ENCODE assay signal across 27 mouse cellular contexts in the genomic region with DNA sequence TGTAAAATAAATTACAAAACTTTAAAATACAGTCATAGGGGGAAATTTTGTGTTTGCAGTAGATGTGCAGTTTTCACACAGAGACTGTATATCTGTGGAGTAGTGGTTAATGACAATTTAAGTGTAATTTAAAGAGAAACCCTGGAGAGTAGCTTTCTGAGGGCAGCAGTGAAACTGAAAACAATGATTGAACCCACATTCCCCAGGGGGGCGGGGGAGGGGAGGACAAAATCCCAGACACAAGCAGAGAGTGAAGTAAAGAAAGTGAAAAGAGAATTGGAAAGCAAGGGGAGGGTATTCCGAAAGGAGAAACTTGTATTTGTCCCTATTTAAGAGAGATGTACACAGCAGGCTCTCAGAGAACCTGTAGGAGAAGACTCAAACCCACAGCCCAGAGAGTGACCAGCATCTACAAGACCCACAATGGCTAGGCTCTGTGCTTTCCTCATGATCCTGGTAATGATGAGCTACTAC. TPM values are rescaled to one million over a fixed set of nuclear protein-coding genes. Genes with fewer than 3 reads are reported as not detected.
DNase-seq lines count a peak whose midpoint lies in the region; ATAC-seq and TF ChIP-seq lines count a peak whose summit lies in the region.
"Had no signal": no experiment of that assay in that cellular context is flagged by ENCODE, and none has a peak within 500 bp of the region (broad histone marks: within the 10 kb centered on the region; RNA-seq: fewer than 3 reads in every experiment).

A gene (plus strand): TSS at position 424 of the 474 bp plus-strand sequence.

- no peak within 1 kb of the TSS for H3K27ac ChIP-seq in CH12.LX (ENCODE audit: insufficient read depth, low read depth)

- H3K4me2 ChIP-seq in CH12.LX (ENCODE audit: insufficient read depth, low read depth, poor library complexity, severe bottlenecking), result no peak within 1 kb of the TSS

- no peaks in the 10 kb centered on the region for H3K79me2 ChIP-seq in CH12.LX (replicated peaks; ENCODE audit: control insufficient read depth, extremely low read depth, insufficient read depth, poor library complexity, severe bottlenecking)

- dilution Hi-C loops in CH12.LX (cut with MboI; ENCODE audit: extremely low pct_ligation_motif_present, extremely low pct_unique_long_range_greater_than_20kb, low sequenced_read_pairs), result no loop called here

- in situ Hi-C loops in CH12.LX (cut with MboI; ENCODE audit: low pct_ligation_motif_present, low pct_unique_long_range_greater_than_20kb, low sequenced_read_pairs), result no loop called here

- no peaks in the 10 kb centered on the region for H3K9me3 ChIP-seq in CH12.LX (replicated peaks; ENCODE audit: low read length)
- H3K9me3 ChIP-seq: G1E had no signal

- no peak within 1 kb of the TSS for H3K9ac ChIP-seq in CH12.LX (ENCODE audit: insufficient read depth, low read depth)

- ATAC-seq in megakaryocyte-erythroid progenitor cell, adult 5-6 weeks (replicated peaks; ENCODE audit: low FRiP score, low TSS enrichment, poor library complexity, severe bottlenecking), result no peak
- ATAC-seq: activated CD4-positive, CD25-positive, alpha-beta regulatory T cell, adult 4 months; CD4-positive, CD25-positive, alpha-beta regulatory T cell, adult 4 months; Patski had no signal

- peak; percentile 24 to 44 for DNase-seq in B cell, adult 2 months
- DNase-seq in CH12.LX (ENCODE audit: extremely low read depth), result no peak
- DNase-seq in splenic B cell, adult 2 months (ENCODE audit: low read depth, low spot score), result peak; percentile 41
- DNase-seq in right cerebral cortex, postnatal 14 days, result no peak
- no peak for DNase-seq in heart, postnatal 36 days
- DNase-seq: adrenal gland, adult 2 months; adrenal gland, adult 8-10 months; adrenal gland, postnatal 10 days; adrenal gland, postnatal 14 days; adrenal gland, postnatal 25 days; adrenal gland, postnatal 36 days; cerebellum, adult 11 months; cerebellum, adult 11-12 months; cerebellum, adult 18-20 months; cerebellum, adult 2 months; cerebellum, adult 8-10 months had no signal

- TF ChIP-seq EP300 in CH12.LX (IDR thresholded peaks at IDR 0.05; ENCODE audit: low read length), result 0 out of 2 replicates have a peak, but pooled peaks have one; percentile 24

- intact Hi-C loops in heart, postnatal 36 days (cut with DNase I), result no loop called here

- TF ChIP-seq RAD21 in CH12.LX (IDR thresholded peaks at IDR 0.05; ENCODE audit: low read depth, low read length), result no peak

- H3K4me1 ChIP-seq in CH12.LX (ENCODE audit: control insufficient read depth in 1 of 2, insufficient read depth in 2 of 2), result peaks cover 5 to 10% of the 10 kb centered on the region in 2 experiments; a peak in 3 of 4 replicates

- peaks cover 59% of the 10 kb centered on the region for H3K27me3 ChIP-seq in CH12.LX (replicated peaks)
- no peaks in the 10 kb centered on the region for H3K27me3 ChIP-seq in splenic B cell, adult 2 months (ENCODE audit: control insufficient read depth, insufficient read depth, low read length, poor library complexity, severe bottlenecking)

- H3K4me3 ChIP-seq in CH12.LX (replicated peaks in 1 of 3; ENCODE audit: low read depth in 2 of 3, low read length in 2 of 3, poor library complexity in 1 of 3), result no peak within 1 kb of the TSS

- no peak for TF ChIP-seq POLR2A in CH12.LX (IDR thresholded peaks at IDR 0.05; ENCODE audit: low read depth, low read length)

- H3K36me3 ChIP-seq in CH12.LX (replicated peaks in 1 of 2; ENCODE audit: control insufficient read depth in 1 of 2, insufficient read depth in 1 of 2, low read length in 1 of 2), result no peaks in the 10 kb centered on the region
- H3K36me3 ChIP-seq in splenic B cell, adult 2 months (ENCODE audit: control insufficient read depth, insufficient read depth, low read length, poor library complexity, severe bottlenecking), result no peaks in the 10 kb centered on the region
- H3K36me3 ChIP-seq: G1E had no signal

- TF ChIP-seq CTCF in CH12.LX (conservative IDR thresholded peaks at IDR 0.05 in 1 of 2, IDR thresholded peaks at IDR 0.05 in 1 of 2; ENCODE audit: low read depth in 2 of 2, low read length in 2 of 2), result no peak

TF ChIP-seq in CH12.LX, 34 proteins besides CTCF, POLR2A, EP300 and RAD21:
- TF ChIP-seq MXI1 (IDR thresholded peaks at IDR 0.05; ENCODE audit: low read depth, low read length) (no peak), IRF4 (IDR thresholded peaks at IDR 0.05; ENCODE audit: low read depth, low read length) (peak; percentile 63), CHD2 (IDR thresholded peaks at IDR 0.05; ENCODE audit: low read length) (peak; percentile 62; the same call in 1 of the 2 replicates)

RNA-seq across cellular contexts. Expression of the gene that starts here (rescaled TPM):
- total RNA-seq in CH12.LX (2012; rRNA removed) (not detected in 2 replicates), CH12.LX (2014; rRNA removed) (not detected in 2 replicates)
- not detected in 2 replicates for polyA plus RNA-seq in CH12.LX (2012; ENCODE audit: insufficient read length, low read depth)
- total RNA-seq in megakaryocyte-erythroid progenitor cell, adult 5-6 weeks (2014; fragmentation: Nextera tagmentation), result not detected in 2 replicates
- not detected in 2 replicates for total RNA-seq in megakaryocyte-erythroid progenitor cell, adult 5-6 weeks (2017)
- not detected for total RNA-seq in heart, postnatal 36 days (2021)
- total RNA-seq: adrenal gland, adult 18-20 months; adrenal gland, adult 2 months; adrenal gland, adult 8-10 months; adrenal gland, postnatal 10 days; adrenal gland, postnatal 14 days; adrenal gland, postnatal 25 days; adrenal gland, postnatal 36 days; adrenal gland, postnatal 4 days; ES-E14; MEL had no signal
- polyA plus RNA-seq: activated CD4-positive, CD25-positive, alpha-beta regulatory T cell, adult 4 months; adrenal gland, adult 2 months; brain, embryonic 14.5 days; C2C12; CD4-positive, CD25-positive, alpha-beta regulatory T cell, adult 4 months; cerebellum, adult 2 months; G1E; Patski had no signal

Comparison
In these comparisons a context has a peak if more than half of its experiments do, and no peak if none do; other contexts are left out.
1. DNase-seq: peak in B cell, adult 2 months (2 of 2) and splenic B cell, adult 2 months (single experiment); none in CH12.LX (single experiment), right cerebral cortex, postnatal 14 days (single experiment) and heart, postnatal 36 days (0 of 2).